Mouse (Mus musculus): ENCODE measurements around the gene Soat2. TPM values are rescaled to one million over a fixed set of nuclear protein-coding genes. Genes with fewer than 3 reads are reported as not detected.

Gene Soat2
- total and polyA plus RNA-seq, 2 experiments from 2014 or later = 0.06 TPM; not detected in 1

- Histone ChIP-seq H3K9me3 (ENCODE audit: low read length) (no peaks in the 10 kb centered on the region), H3K4me3 (ENCODE audit: low read depth, low read length) (no peak overlapping the region), H3K4me2 (ENCODE audit: low read depth, low read length, poor library complexity, severe bottlenecking) (no peak overlapping the region), H3K27ac (ENCODE audit: low read depth, low read length) (no peak overlapping the region), H3K36me3 (ENCODE audit: insufficient read depth, low read length) (no peaks in the 10 kb centered on the region), H3K27me3 (ENCODE audit: insufficient read depth, low read length) (no peaks in the 10 kb centered on the region), H3K9ac (replicated peaks; ENCODE audit: low read length, poor library complexity, severe bottlenecking) (no peak overlapping the region), H3K4me1 (ENCODE audit: insufficient read depth, low read length) (no peaks in the 10 kb centered on the region)
- no peak for DNase-seq (ENCODE audit: low spot score)
- 52% methylated on average over 3 of the region's 3 CpGs for WGBS
- ATAC-seq (ENCODE audit: low FRiP score) = no peak
- TF ChIP-seq CTCF (IDR thresholded peaks at IDR 0.05) = peak; percentile 13; the same call in 1 of the 2 replicates
Observed at GRCm38 (mm10) chr15:102163900-102164693, 13.8 kb downstream of the Soat2 start.

GRCm38 (mm10) chr15:102165468-102166100, 15.3 kb downstream of the Soat2 start:
- H3K4me3 ChIP-seq (ENCODE audit: low read depth, low read length) = no peak overlapping the region
- no peak for TF ChIP-seq CTCF (IDR thresholded peaks at IDR 0.05)
- no peak overlapping the region for H3K27ac ChIP-seq (ENCODE audit: low read depth, low read length)
- DNase-seq (ENCODE audit: low spot score) (no peak), ATAC-seq (ENCODE audit: low FRiP score) (no peak)
- no peaks in the 10 kb centered on the region for H3K9me3 ChIP-seq (ENCODE audit: low read length)
- H3K9ac ChIP-seq (replicated peaks; ENCODE audit: low read length, poor library complexity, severe bottlenecking) = no peak overlapping the region
- H3K4me1 ChIP-seq (ENCODE audit: insufficient read depth, low read length) = no peaks in the 10 kb centered on the region
- H3K27me3 ChIP-seq (ENCODE audit: insufficient read depth, low read length) = no peaks in the 10 kb centered on the region
- no peak overlapping the region for H3K4me2 ChIP-seq (ENCODE audit: low read depth, low read length, poor library complexity, severe bottlenecking)
- WGBS = 47% methylated on average over 6 of the region's 6 CpGs
- no peaks in the 10 kb centered on the region for H3K36me3 ChIP-seq (ENCODE audit: insufficient read depth, low read length)

GRCm38 (mm10) chr15:102167620-102168021, 17.3 kb downstream of the Soat2 start:
- no peak overlapping the region for H3K9ac ChIP-seq (replicated peaks; ENCODE audit: low read length, poor library complexity, severe bottlenecking)
- no peaks in the 10 kb centered on the region for H3K27me3 ChIP-seq (ENCODE audit: insufficient read depth, low read length)
- ATAC-seq (ENCODE audit: low FRiP score) (no peak), DNase-seq (ENCODE audit: low spot score) (no peak)
- no peak overlapping the region for H3K4me2 ChIP-seq (ENCODE audit: low read depth, low read length, poor library complexity, severe bottlenecking)
- H3K9me3 ChIP-seq (ENCODE audit: low read length) = no peaks in the 10 kb centered on the region
- H3K27ac ChIP-seq (ENCODE audit: low read depth, low read length) = no peak overlapping the region
- no peak overlapping the region for H3K4me3 ChIP-seq (ENCODE audit: low read depth, low read length)
- WGBS = 73% methylated on average over 6 of the region's 6 CpGs
- no peak for TF ChIP-seq CTCF (IDR thresholded peaks at IDR 0.05)
- H3K36me3 ChIP-seq (ENCODE audit: insufficient read depth, low read length) = no peaks in the 10 kb centered on the region
- no peaks in the 10 kb centered on the region for H3K4me1 ChIP-seq (ENCODE audit: insufficient read depth, low read length)

- Histone ChIP-seq H3K9ac (replicated peaks; ENCODE audit: low read length, poor library complexity, severe bottlenecking) (no peak overlapping the region), H3K4me1 (ENCODE audit: insufficient read depth, low read length) (no peaks in the 10 kb centered on the region), H3K27ac (ENCODE audit: low read depth, low read length) (no peak overlapping the region), H3K9me3 (ENCODE audit: low read length) (no peaks in the 10 kb centered on the region), H3K4me3 (ENCODE audit: low read depth, low read length) (no peak overlapping the region), H3K4me2 (ENCODE audit: low read depth, low read length, poor library complexity, severe bottlenecking) (no peak overlapping the region), H3K36me3 (ENCODE audit: insufficient read depth, low read length) (no peaks in the 10 kb centered on the region), H3K27me3 (ENCODE audit: insufficient read depth, low read length) (no peaks in the 10 kb centered on the region)
- 70% methylated on average over 2 of the region's 2 CpGs for WGBS
- no peak for TF ChIP-seq CTCF (IDR thresholded peaks at IDR 0.05)
- ATAC-seq (ENCODE audit: low FRiP score) (no peak), DNase-seq (ENCODE audit: low spot score) (no peak)
Observed at GRCm38 (mm10) chr15:102169064-102169463, 18.7 kb downstream of the Soat2 start.

- no peak for TF ChIP-seq CTCF (IDR thresholded peaks at IDR 0.05)
- no peak for ATAC-seq (ENCODE audit: low FRiP score)
- no peak overlapping the region for H3K9ac ChIP-seq (replicated peaks; ENCODE audit: low read length, poor library complexity, severe bottlenecking)
- WGBS = 94% methylated on average over 3 of the region's 3 CpGs
- H3K4me3 ChIP-seq (ENCODE audit: low read depth, low read length) = no peak overlapping the region
- H3K27ac ChIP-seq (ENCODE audit: low read depth, low read length) = no peak overlapping the region
- no peak for DNase-seq (ENCODE audit: low spot score)
- no peaks in the 10 kb centered on the region for H3K27me3 ChIP-seq (ENCODE audit: insufficient read depth, low read length)
- no peaks in the 10 kb centered on the region for H3K4me1 ChIP-seq (ENCODE audit: insufficient read depth, low read length)
- H3K4me2 ChIP-seq (ENCODE audit: low read depth, low read length, poor library complexity, severe bottlenecking) = no peak overlapping the region
- H3K36me3 ChIP-seq (ENCODE audit: insufficient read depth, low read length) = no peaks in the 10 kb centered on the region
- no peaks in the 10 kb centered on the region for H3K9me3 ChIP-seq (ENCODE audit: low read length)
Observed at GRCm38 (mm10) chr15:102173581-102173980, 23.3 kb downstream of the Soat2 start.

GRCm38 (mm10) chr15:102175736-102176319, 25.5 kb downstream of the Soat2 start:
- Histone ChIP-seq H3K9ac (replicated peaks; ENCODE audit: low read length, poor library complexity, severe bottlenecking) (no peak overlapping the region), H3K9me3 (ENCODE audit: low read length) (no peaks in the 10 kb centered on the region), H3K4me1 (ENCODE audit: insufficient read depth, low read length) (no peaks in the 10 kb centered on the region), H3K4me2 (ENCODE audit: low read depth, low read length, poor library complexity, severe bottlenecking) (no peak overlapping the region), H3K4me3 (ENCODE audit: low read depth, low read length) (no peak overlapping the region), H3K27me3 (ENCODE audit: insufficient read depth, low read length) (no peaks in the 10 kb centered on the region), H3K36me3 (ENCODE audit: insufficient read depth, low read length) (peaks cover 4% of the 10 kb centered on the region; the same call in 1 of the 2 replicates), H3K27ac (ENCODE audit: low read depth, low read length) (no peak overlapping the region)
- DNase-seq (ENCODE audit: low spot score) (no peak), ATAC-seq (ENCODE audit: low FRiP score) (no peak)
- whole genome bisulfite sequencing = 87% methylated on average over 16 of the region's 16 CpGs
- TF ChIP-seq CTCF (IDR thresholded peaks at IDR 0.05) = no peak

Measured in midbrain, postnatal 0 days (tissue).